Mouse (Mus musculus): ENCODE data around the gene Kcnq2. TPM values are rescaled to one million over a fixed set of nuclear protein-coding genes. Genes with fewer than 3 reads are reported as not detected.
A peak's percentile ranks its signal among the peaks of the same experiment; 100 is the strongest.

Gene Kcnq2
- total and polyA plus RNA-seq, 3 experiments = 0.19 to 0.57 TPM; not detected in 1

DNA sequence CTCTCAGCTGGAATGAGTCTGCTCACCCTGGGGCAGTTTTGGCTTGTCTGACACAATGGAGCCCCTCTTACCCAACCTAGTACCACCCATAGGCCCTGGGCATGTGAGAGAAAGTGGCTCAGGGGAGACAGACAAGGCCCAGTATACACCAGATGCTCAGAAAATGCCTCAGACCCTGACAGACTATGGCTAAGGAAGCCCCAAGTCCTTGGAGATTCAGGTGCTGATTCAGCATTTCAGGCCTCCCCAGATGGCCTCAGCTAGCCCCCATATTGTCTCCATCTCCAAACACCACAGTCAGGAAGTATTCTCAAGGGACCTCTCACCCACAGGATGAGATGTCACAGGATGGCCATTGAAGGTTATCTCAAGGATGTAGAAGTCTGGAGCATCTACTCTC is 12.5 kb downstream of the Kcnq2 start:
- no peak for DNase-seq (ENCODE audit: low read depth, low spot score)
- no peak overlapping the region for H3K4me3 ChIP-seq (ENCODE audit: control insufficient read depth in 1 of 2, insufficient read depth in 1 of 2, low read depth in 2 of 2, low read length in 2 of 2)
- no peak overlapping the region for H3K27ac ChIP-seq (ENCODE audit: control insufficient read depth, low read depth, low read length)
- no peaks in the 10 kb centered on the region for H3K36me3 ChIP-seq (ENCODE audit: control insufficient read depth in 1 of 2, insufficient read depth in 2 of 2, low read length in 2 of 2)
- no peaks in the 10 kb centered on the region for H3K4me1 ChIP-seq (ENCODE audit: control insufficient read depth in 1 of 2, insufficient read depth in 2 of 2, low read length in 2 of 2)
- H3K79me2 ChIP-seq (ENCODE audit: control insufficient read depth, insufficient read depth, low read length, poor library complexity) = no peaks in the 10 kb centered on the region
- no peak overlapping the region for H3K9ac ChIP-seq (ENCODE audit: control insufficient read depth, low read depth, low read length, poor library complexity, severe bottlenecking)
- no peaks in the 10 kb centered on the region for H3K9me3 ChIP-seq (replicated peaks; ENCODE audit: insufficient read depth, low read length)
- peaks cover 0 to 5% of the 10 kb centered on the region in 2 experiments; a peak in 2 of 4 replicates for H3K27me3 ChIP-seq (ENCODE audit: control insufficient read depth in 1 of 2, insufficient read depth in 2 of 2, low read length in 2 of 2)
- no peak for TF ChIP-seq EP300 (IDR thresholded peaks at IDR 0.05; ENCODE audit: low read depth in 1 of 2, low read length in 2 of 2)
- TF ChIP-seq POLR2A (IDR thresholded peaks at IDR 0.05; ENCODE audit: control insufficient read depth in 1 of 2, insufficient read depth in 1 of 2, low read depth in 1 of 2, low read length in 2 of 2, poor library complexity in 1 of 2) = no peak
- 0 out of 2 replicates have a peak, but pooled peaks have one; percentile 21 for TF ChIP-seq MAFK (IDR thresholded peaks at IDR 0.05; ENCODE audit: borderline replicate concordance, low read depth, low read length)
- no peak for TF ChIP-seq ZMIZ1 (IDR thresholded peaks at IDR 0.05; ENCODE audit: low read depth, low read length)
- TF ChIP-seq GATA1 (IDR thresholded peaks at IDR 0.05; ENCODE audit: low read depth, low read length) = no peak
- no peak for TF ChIP-seq USF2 (IDR thresholded peaks at IDR 0.05; ENCODE audit: borderline replicate concordance in 1 of 2, insufficient read depth in 1 of 2, low read depth in 1 of 2, low read length in 2 of 2)
- no peak for TF ChIP-seq CHD1 (IDR thresholded peaks at IDR 0.05; ENCODE audit: low read depth, low read length)

DNA sequence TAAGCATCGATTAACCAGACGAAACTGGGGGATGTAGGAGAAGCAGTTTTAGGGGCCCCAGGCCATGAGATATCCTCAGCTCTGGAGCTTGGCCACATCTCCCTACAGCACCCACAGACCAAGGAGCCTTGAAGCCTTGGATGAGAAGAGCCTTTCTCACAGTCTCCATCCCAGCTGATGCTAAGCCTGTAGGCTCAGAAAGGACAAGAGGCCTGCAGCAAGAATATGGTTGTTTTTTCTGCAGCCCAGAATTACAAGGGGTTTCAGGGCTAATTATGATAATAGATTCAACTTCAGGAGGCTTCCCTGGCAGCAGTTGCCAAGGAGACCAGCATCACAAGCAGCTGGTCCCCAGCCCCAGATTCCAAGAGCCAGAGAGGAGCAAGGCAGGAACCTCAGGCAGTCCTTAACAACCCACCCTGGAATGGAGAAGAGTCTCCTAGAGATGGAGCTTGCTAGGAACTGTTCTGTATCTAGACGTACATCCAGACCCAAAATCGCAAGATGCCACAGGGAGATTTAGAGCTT is 14.1 kb downstream of the Kcnq2 start:
- no peaks in the 10 kb centered on the region for H3K79me2 ChIP-seq (ENCODE audit: control insufficient read depth, insufficient read depth, low read length, poor library complexity)
- H3K36me3 ChIP-seq (ENCODE audit: control insufficient read depth in 1 of 2, insufficient read depth in 2 of 2, low read length in 2 of 2) = no peaks in the 10 kb centered on the region
- H3K4me1 ChIP-seq (ENCODE audit: control insufficient read depth in 1 of 2, insufficient read depth in 2 of 2, low read length in 2 of 2) = no peaks in the 10 kb centered on the region
- no peak for DNase-seq (ENCODE audit: low read depth, low spot score)
- no peak for TF ChIP-seq MAZ (IDR thresholded peaks at IDR 0.05; ENCODE audit: low read depth, low read length)
- no peak for TF ChIP-seq JUND (IDR thresholded peaks at IDR 0.05; ENCODE audit: low read depth, low read length)
- TF ChIP-seq NELFE (IDR thresholded peaks at IDR 0.05; ENCODE audit: low read depth, low read length) = no peak
- no peak for TF ChIP-seq TCF12 (IDR thresholded peaks at IDR 0.05; ENCODE audit: low read depth, low read length)
- no peak for TF ChIP-seq HCFC1 (IDR thresholded peaks at IDR 0.05; ENCODE audit: low read depth, low read length)
- TF ChIP-seq ZC3H11A (IDR thresholded peaks at IDR 0.05; ENCODE audit: low read depth, low read length) = no peak
- TF ChIP-seq KAT2A (conservative IDR thresholded peaks at IDR 0.05; ENCODE audit: low read depth, low read length) = no peak
- no peak for TF ChIP-seq EP300 (IDR thresholded peaks at IDR 0.05; ENCODE audit: low read depth in 1 of 2, low read length in 2 of 2)
- no peak for TF ChIP-seq RAD21 (IDR thresholded peaks at IDR 0.05; ENCODE audit: low read depth, low read length)
- no peak for TF ChIP-seq MYC (IDR thresholded peaks at IDR 0.05; ENCODE audit: low read depth, low read length)
- H3K9ac ChIP-seq (ENCODE audit: control insufficient read depth, low read depth, low read length, poor library complexity, severe bottlenecking) = no peak overlapping the region
- H3K4me3 ChIP-seq (ENCODE audit: control insufficient read depth in 1 of 2, insufficient read depth in 1 of 2, low read depth in 2 of 2, low read length in 2 of 2) = no peak overlapping the region
- H3K9me3 ChIP-seq (replicated peaks; ENCODE audit: insufficient read depth, low read length) = no peaks in the 10 kb centered on the region
- H3K27me3 ChIP-seq (ENCODE audit: control insufficient read depth in 1 of 2, insufficient read depth in 2 of 2, low read length in 2 of 2) = peaks cover 3 to 7% of the 10 kb centered on the region in 2 experiments; a peak in 3 of 4 replicates
- H3K27ac ChIP-seq (ENCODE audit: control insufficient read depth, low read depth, low read length) = no peak overlapping the region
